Mouse (Mus musculus) lung, embryonic 14.5 days (tissue): Measurements from ENCODE around the gene Ylpm1. TPM values are rescaled to one million over a fixed set of nuclear protein-coding genes. Genes with fewer than 3 reads are reported as not detected.
A peak's percentile ranks its signal among the peaks of the same experiment; 100 is the strongest.

Experiments used
- ATAC-seq: fragments of 200-750 bp; cut with Nextera tagmentation; 2 replicates; pipeline ENCODE4 v1.8.0; 2017; ENCODE audit warnings: mild to moderate bottlenecking, moderate TSS enrichment, moderate library complexity; ENCODE audit not compliant: insufficient read depth
- DNase-seq: peaks from one replicate; pipeline ENCODE4 v3.0.0-alpha.2; 2015
- H3K27ac ChIP-seq: fragments of 300-500 bp; sonication (generic); 2 replicates; pipeline ENCODE4 v1.5.1; 2014; ENCODE audit warnings: low read depth, mild to moderate bottlenecking, moderate library complexity
- H3K27me3 ChIP-seq: fragments of 300-500 bp; sonication (generic); 2 replicates; pipeline ENCODE4 v1.6.1; 2014; ENCODE audit warnings: low read length, control low read depth; ENCODE audit not compliant: insufficient read depth
- H3K36me3 ChIP-seq: fragments of 300-500 bp; sonication (generic); 2 replicates; pipeline ENCODE4 v1.6.1; 2014; ENCODE audit warnings: control low read depth; ENCODE audit not compliant: insufficient read depth
- H3K4me1 ChIP-seq: fragments of 300-500 bp; sonication (generic); 2 replicates; pipeline ENCODE4 v1.6.1; 2014; ENCODE audit warnings: antibody characterized with exemption, control low read depth; ENCODE audit not compliant: insufficient read depth
- H3K4me2 ChIP-seq: fragments of 300-500 bp; sonication (generic); 2 replicates; pipeline ENCODE4 v1.6.1; 2014; ENCODE audit warnings: mild to moderate bottlenecking
- H3K4me3 ChIP-seq: fragments of 300-500 bp; sonication (generic); 2 replicates; pipeline ENCODE4 v1.5.1; 2014; ENCODE audit warnings: low read depth, low read length
- H3K9ac ChIP-seq: fragments of 300-500 bp; sonication (generic); 2 replicates; pipeline ENCODE4 v1.6.1; 2014
- H3K9me3 ChIP-seq: fragments of 300-500 bp; sonication (generic); 2 replicates; pipeline ENCODE4 v1.6.1; 2016; ENCODE audit warnings: low read depth, low read length, control low read depth
- CTCF ChIP-seq: IDR thresholded peaks from 2 replicates; pipeline ENCODE4 v1.5.1; 2016; ENCODE audit warnings: antibody characterized with exemption, low read depth
- WGBS: fragments of 180-500 bp; shearing (Covaris S2); extraction: QIAGEN DNeasy Blood & Tissue Kit; methylation state at CpG from one replicate; pipeline ENCODE4 v1.1.7; 2014; 5-methylcytosine and 5-hydroxymethylcytosine counted together
- polyA plus RNA-seq: library from polyadenylated mRNA; unstranded; fragments of >200 nt; fragmentation: Nextera tagmentation; extraction: Ambion mirVana; gene quantifications from 2 replicates; pipeline ENCODE4 v1.2.1, GENCODE M21; 2014

Gene Ylpm1
- polyA plus RNA-seq, 1 experiment from 2014 or later, result 38.5 TPM

GRCm38 (mm10) chr12:85084941-85085340 is 88.8 kb downstream of the Ylpm1 start:
- Histone ChIP-seq H3K9ac (no peak overlapping the region), H3K4me2 (no peak overlapping the region), H3K27me3 (no peaks in the 10 kb centered on the region), H3K9me3 (no peaks in the 10 kb centered on the region), H3K36me3 (peaks cover 32% of the 10 kb centered on the region), H3K27ac (no peak overlapping the region), H3K4me1 (no peaks in the 10 kb centered on the region), H3K4me3 (no peak overlapping the region)
- DNase-seq (no peak), ATAC-seq (no peak)
- WGBS, result 85% methylated on average over 4 of the region's 4 CpGs
- TF ChIP-seq CTCF, result no peak

GRCm38 (mm10) chr12:85087845-85088244 is 91.7 kb downstream of the Ylpm1 start:
- H3K27me3 ChIP-seq, result no peaks in the 10 kb centered on the region
- no peaks in the 10 kb centered on the region for H3K9me3 ChIP-seq
- no peak overlapping the region for H3K4me2 ChIP-seq
- no peak overlapping the region for H3K9ac ChIP-seq
- no peak for DNase-seq
- TF ChIP-seq CTCF, result no peak
- WGBS, result 88% methylated on average over 12 of the region's 12 CpGs
- no peak overlapping the region for H3K27ac ChIP-seq
- H3K4me1 ChIP-seq, result no peaks in the 10 kb centered on the region
- H3K36me3 ChIP-seq, result peaks cover 32% of the 10 kb centered on the region
- H3K4me3 ChIP-seq, result no peak overlapping the region
- ATAC-seq, result no peak

- H3K4me2 ChIP-seq, result no peak overlapping the region
- WGBS, result 64% methylated on average over 3 of the region's 3 CpGs
- TF ChIP-seq CTCF, result no peak
- H3K36me3 ChIP-seq, result peaks cover 31% of the 10 kb centered on the region
- no peak overlapping the region for H3K4me3 ChIP-seq
- H3K9me3 ChIP-seq, result no peaks in the 10 kb centered on the region
- DNase-seq, result no peak
- no peak overlapping the region for H3K9ac ChIP-seq
- H3K27ac ChIP-seq, result no peak overlapping the region
- ATAC-seq, result no peak
- H3K4me1 ChIP-seq, result no peaks in the 10 kb centered on the region
- no peaks in the 10 kb centered on the region for H3K27me3 ChIP-seq
Measured at GRCm38 (mm10) chr12:85091190-85091589, 95.1 kb downstream of the Ylpm1 start.

- peak; percentile 86 for DNase-seq
- H3K9me3 ChIP-seq, result no peaks in the 10 kb centered on the region
- no peak overlapping the region for H3K9ac ChIP-seq
- no peak overlapping the region for H3K27ac ChIP-seq
- no peak overlapping the region for H3K4me3 ChIP-seq
- ATAC-seq, result no peak
- 6% methylated on average over 3 of the region's 3 CpGs for WGBS
- no peaks in the 10 kb centered on the region for H3K4me1 ChIP-seq
- H3K36me3 ChIP-seq, result peaks cover 21% of the 10 kb centered on the region
- H3K27me3 ChIP-seq, result no peaks in the 10 kb centered on the region
- no peak overlapping the region for H3K4me2 ChIP-seq
- peak; percentile 74 for TF ChIP-seq CTCF
Measured at GRCm38 (mm10) chr12:85092214-85092613, 96.1 kb downstream of the Ylpm1 start.

GRCm38 (mm10) chr12:85094010-85094409 is 97.9 kb downstream of the Ylpm1 start:
- DNase-seq (peak; percentile 80), ATAC-seq (peak; percentile 82)
- H3K36me3 ChIP-seq, result peaks cover 4% of the 10 kb centered on the region; the same call in 1 of the 2 replicates
- no peak overlapping the region for H3K9ac ChIP-seq
- H3K4me2 ChIP-seq, result peak overlapping the region; percentile 25; the same call in 1 of the 2 replicates
- H3K9me3 ChIP-seq, result no peaks in the 10 kb centered on the region
- H3K27ac ChIP-seq, result no peak overlapping the region
- no peaks in the 10 kb centered on the region for H3K27me3 ChIP-seq
- H3K4me3 ChIP-seq, result no peak overlapping the region
- WGBS, result 20% methylated on average over 14 of the region's 14 CpGs
- no peaks in the 10 kb centered on the region for H3K4me1 ChIP-seq
- TF ChIP-seq CTCF, result no peak

GRCm38 (mm10) chr12:85094706-85095105 is 98.6 kb downstream of the Ylpm1 start:
- no peak for DNase-seq
- Histone ChIP-seq H3K27ac (no peak overlapping the region), H3K4me3 (no peak overlapping the region), H3K9ac (no peak overlapping the region; the same call in 1 of the 2 replicates), H3K4me1 (no peaks in the 10 kb centered on the region), H3K36me3 (no peaks in the 10 kb centered on the region), H3K9me3 (no peaks in the 10 kb centered on the region), H3K4me2 (no peak overlapping the region), H3K27me3 (no peaks in the 10 kb centered on the region)
- peak; percentile 15; the same call in 1 of the 2 replicates for ATAC-seq
- TF ChIP-seq CTCF, result no peak
- 57% methylated on average over 10 of the region's 10 CpGs for WGBS

- Histone ChIP-seq H3K4me2 (no peak overlapping the region), H3K9me3 (no peaks in the 10 kb centered on the region), H3K27me3 (no peaks in the 10 kb centered on the region), H3K4me3 (no peak overlapping the region), H3K4me1 (no peaks in the 10 kb centered on the region), H3K36me3 (no peaks in the 10 kb centered on the region), H3K27ac (no peak overlapping the region), H3K9ac (no peak overlapping the region)
- WGBS, result 83% methylated on average over 11 of the region's 11 CpGs
- TF ChIP-seq CTCF, result no peak
- DNase-seq (no peak), ATAC-seq (no peak)
Measured at GRCm38 (mm10) chr12:85095146-85095545, 99.0 kb downstream of the Ylpm1 start.

- no peaks in the 10 kb centered on the region for H3K27me3 ChIP-seq
- no peak for ATAC-seq
- no peak for TF ChIP-seq CTCF
- no peak overlapping the region for H3K27ac ChIP-seq
- H3K4me2 ChIP-seq, result no peak overlapping the region
- no peaks in the 10 kb centered on the region for H3K4me1 ChIP-seq
- no peaks in the 10 kb centered on the region for H3K9me3 ChIP-seq
- peak; percentile 32 for DNase-seq
- H3K4me3 ChIP-seq, result no peak overlapping the region
- H3K9ac ChIP-seq, result no peak overlapping the region
- 68% methylated on average over 7 of the region's 7 CpGs for WGBS
- H3K36me3 ChIP-seq, result no peaks in the 10 kb centered on the region
Measured at GRCm38 (mm10) chr12:85095859-85096258, 99.7 kb downstream of the Ylpm1 start.
